Mouse (Mus musculus): Measurements from ENCODE around the gene Hoxc6.

The Hoxc6 gene

GRCm38 (mm10) chr15:102997939-102998355 is at the start of gene Hoxc6:
Hoxc6 (plus strand) TSS chr15:102998257.
- DNase-seq, result no peak

DNA sequence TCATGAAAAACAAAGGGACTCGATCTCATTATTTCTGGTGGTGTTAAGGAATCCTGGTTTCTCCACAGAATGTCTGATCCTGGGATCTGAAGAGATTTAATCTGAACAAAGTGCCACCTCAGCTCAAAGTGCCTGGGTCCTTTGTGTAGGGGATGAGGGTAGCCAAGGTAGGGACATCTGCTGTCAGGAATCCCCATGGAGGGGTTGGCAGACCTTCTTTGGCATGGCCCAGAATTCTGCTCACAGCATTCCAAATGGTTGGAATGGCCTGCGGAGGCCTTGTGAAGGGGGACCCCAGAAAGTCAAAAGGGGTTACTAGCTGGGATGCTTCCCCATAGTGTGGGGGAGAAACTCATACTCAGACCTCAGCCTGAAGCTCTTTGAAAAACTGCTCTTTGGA is 49.2 kb upstream of the Hoxc6 start:
- DNase-seq, result no peak

DNA sequence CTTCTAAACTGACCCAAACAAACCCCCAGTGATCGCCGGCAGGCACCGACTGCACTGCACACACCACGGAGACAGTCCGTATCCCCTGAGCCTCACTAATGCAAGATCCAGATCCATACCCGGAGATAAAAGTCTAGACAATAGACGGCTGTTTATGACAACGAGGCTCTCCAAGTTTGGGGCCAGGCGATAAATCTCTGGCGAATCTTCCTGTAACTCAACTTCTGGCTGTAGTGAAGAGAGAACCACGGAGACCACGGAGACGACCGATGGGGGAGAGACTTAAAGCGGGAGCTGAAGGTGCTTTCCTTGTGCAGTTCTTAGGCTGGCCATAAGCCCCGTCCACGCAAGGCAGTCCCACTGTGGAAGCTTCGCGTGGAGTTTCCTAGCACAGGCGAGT is 48.4 kb upstream of the Hoxc6 start:
- DNase-seq, result no peak

DNA sequence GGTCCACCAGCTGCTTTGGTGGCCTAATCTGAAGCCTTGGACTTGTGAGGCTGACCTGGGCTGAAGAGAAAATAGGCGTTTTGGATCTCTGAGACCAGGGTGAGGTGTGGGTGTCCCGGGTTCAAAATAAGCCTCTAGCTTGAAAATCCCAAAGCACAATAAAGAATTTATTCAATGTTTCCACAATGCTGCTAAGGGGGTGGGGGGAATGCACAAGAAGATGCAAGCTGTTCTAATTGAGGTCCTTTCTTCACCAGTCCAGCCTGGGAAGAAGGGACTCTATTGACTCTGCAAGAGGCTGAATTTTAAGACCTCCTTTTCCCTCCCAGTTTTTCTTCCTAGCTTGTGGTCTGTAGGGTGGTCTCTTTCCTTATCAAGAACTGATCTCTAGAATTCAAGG is 47.2 kb upstream of the Hoxc6 start:
- DNase-seq, result no peak

GRCm38 (mm10) chr15:102953561-102953960 is 44.5 kb upstream of the Hoxc6 start:
- no peak for DNase-seq

GRCm38 (mm10) chr15:102954192-102955006 is 43.7 kb upstream of the Hoxc6 start, which contains the start of gene Hoxc11:
Hoxc11 (plus strand) TSS chr15:102954427.
- DNase-seq, result no peak

- DNase-seq, result no peak
These were observed 43.1 kb upstream of the Hoxc6 start for GRCm38 (mm10) chr15:102955007-102955382.

DNA sequence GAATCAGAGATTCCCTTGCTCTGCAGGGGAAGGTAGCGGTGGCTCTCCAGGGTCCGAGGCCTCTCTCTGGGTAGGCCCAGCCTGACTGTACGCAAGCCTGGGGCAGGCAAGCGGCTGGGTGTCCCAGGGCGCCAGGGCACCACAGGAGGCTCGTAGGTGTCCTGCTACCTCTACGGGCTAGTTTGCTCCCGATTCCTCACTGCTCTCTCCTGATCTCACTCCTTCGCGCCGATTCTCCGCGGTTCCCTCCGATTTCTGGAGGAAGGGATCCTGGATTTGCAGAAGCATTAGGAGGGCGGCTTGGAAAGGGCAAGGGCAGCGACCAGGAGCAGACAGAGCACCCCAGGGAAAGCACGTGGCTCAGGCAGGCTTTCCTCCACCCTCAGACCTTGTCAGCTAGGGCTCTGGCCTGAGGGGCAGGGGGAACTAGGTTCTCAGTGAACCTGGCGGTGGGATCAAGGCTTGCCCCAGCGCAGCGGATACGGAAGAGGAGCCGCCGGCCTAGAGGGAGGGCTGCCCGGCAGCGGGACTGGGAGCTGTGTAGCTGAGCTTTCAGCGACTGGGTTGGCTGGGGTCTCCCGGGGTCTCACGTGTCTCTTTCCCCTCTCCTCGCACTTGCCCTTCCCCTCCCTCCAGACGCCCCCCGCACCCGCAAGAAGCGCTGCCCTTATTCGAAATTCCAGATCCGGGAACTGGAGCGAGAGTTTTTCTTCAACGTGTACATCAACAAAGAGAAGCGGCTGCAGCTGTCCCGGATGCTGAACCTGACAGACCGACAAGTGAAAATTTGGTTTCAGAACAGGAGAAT is 42.0 kb upstream of the Hoxc6 start:
- DNase-seq, result no peak

DNA sequence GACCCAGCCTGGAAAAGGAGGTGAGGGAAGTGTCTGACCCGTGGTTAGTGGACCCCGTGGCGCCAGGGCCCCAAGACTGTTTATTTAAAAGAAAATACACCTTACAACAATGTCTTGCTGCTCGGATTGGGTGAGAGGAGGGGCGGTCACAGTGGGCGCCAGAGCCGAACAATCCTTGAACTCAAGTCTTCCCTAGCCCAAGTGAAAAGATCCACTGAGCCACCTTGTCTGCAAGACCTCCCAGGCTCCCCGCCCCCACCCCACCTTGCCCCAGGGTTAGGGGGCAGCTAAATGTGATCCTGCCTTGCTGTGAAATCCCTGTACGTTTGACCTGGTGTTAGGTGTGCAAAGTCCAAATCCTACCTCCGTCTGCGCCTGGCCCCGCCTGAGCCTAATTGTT is 41.2 kb upstream of the Hoxc6 start:
- no peak for DNase-seq

DNA sequence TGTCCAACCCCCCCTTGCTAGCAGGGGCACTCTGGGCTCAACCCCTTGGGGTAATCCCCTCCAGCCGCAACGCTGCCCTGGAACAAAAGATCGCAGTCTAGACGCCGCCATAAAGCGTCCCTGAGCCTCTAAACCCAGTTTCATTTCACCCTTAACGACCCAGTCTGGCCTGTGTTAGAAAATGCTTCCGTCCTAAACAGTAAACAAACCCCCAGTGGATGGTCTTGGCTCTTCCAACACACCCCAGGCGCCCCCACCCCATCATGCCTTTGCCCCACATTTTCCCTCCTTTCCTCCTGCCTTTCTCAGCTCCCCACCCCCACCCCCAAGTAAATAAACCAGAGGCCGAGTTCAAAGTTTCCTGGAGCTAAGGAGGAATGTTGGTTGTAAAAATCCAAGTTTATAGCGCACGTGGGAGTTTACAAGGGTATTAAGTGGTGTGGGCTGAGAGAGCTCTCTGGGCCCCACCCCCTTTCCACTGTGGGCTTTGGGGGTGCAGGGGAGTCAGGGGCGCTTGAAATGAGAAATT is 38.3 kb upstream of the Hoxc6 start:
- DNase-seq, result no peak

- no peak for DNase-seq
These were observed 36.3 kb upstream of the Hoxc6 start for GRCm38 (mm10) chr15:102961728-102962127.

DNA sequence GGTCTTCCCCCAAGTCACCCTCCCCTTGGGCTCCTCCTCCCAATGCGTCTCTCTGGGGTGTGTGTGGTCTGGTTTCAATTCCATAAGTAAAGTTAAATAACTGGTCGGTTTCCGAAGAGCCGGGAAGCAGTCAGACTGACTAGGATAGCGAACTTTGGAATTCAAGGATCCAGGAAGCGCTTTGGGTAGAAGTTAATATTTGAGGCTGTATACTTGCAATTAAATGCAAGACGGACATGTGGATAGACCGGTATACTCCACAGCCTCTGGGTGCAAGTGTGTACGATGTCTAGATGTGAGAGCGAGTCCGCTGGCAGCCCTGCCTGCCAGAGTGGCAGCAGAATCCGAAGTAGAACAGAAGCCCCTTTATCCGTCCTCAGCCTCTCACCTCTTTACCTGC is 35.6 kb upstream of the Hoxc6 start:
- no peak for DNase-seq

GRCm38 (mm10) chr15:102963259-102963658 is 34.8 kb upstream of the Hoxc6 start:
- DNase-seq, result no peak

DNA sequence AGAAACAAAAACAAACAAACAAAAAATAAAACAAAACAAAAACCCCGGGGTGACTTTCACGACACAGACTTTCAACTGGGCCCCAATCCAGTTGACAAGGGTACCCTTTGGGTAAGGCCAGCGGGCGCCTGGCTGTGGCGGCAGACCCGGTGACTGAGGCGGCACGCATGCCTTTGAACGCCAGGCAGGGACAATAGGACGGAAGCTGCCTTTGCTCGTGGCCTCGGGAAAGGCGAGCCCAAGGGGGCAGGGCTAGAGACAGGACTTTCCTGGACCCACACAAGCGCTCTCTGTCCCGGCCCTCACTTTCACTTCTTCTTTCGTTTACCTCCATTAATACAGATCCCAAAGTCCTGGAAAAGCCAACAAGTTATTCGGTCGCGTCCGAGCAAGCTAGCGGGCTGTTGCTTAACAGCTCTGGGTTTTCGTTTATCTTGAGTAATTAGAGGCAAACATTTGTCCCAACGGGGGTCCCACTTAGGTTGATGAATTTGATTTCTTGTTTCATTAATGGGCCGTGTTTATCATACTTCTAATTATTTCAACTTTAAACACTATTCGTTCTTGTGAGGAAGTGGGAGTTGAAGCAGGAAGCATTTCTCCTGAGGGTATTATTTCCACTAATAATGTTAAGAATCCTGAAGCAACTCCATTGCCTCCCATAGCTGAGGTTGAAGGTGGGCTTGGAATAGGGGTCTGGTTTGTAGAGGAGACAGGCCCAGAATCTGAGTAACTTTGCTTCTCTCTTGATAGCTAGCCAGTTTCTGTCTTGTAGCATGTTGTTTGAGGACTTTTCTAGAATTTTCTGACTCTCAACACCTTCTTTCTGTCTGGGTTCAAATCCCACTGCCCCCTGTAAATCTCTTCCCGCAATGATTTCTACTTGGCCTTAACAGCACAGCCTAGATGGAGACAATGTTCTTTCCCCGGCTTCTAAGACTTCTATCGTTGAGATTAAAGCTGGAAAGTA is 34.1 kb upstream of the Hoxc6 start:
- DNase-seq, result no peak

- no peak for DNase-seq
These were observed 32.8 kb upstream of the Hoxc6 start for GRCm38 (mm10) chr15:102965003-102965891.

DNA sequence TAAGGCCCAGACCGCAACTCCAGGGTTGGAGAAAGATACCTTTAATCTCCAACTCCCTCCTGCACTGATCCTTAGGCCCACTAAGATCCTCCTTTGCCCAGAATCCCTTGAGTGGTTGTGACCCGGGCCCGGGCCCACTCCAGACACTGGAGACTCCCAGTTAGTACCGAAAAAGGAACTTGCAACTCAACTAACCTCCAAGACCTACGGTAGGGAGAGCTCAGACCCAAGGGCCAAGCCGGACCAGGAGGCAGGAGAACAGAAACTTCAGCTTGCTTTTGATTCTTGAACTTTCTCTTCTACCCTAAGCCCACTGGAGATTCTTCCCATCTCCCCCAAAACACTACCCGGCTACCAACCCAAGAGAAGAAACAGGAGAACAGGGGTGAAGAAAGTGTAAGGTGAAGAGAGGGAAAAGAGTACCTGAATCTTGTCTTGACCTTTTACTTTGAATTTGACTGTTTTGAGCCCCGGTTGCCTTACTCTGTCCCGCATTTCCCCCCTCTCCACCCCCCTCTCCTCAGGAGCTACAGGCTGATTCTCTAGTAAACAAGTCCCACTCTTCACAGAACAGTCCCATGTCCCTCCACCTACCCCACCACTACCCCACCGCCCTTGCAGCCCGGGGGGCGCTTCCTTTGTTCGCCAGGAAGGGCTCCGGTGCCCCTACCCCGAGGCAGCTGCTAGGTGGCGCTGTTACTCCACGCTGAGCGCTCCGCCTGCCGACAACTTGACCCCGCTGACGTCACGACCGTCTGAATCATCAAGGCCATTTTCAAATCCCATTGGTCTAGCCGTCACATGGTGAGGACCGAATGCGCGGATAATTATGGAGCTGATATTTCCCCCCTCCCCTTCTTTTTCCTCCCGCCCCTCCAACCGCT is 31.9 kb upstream of the Hoxc6 start:
- DNase-seq, result peak; percentile 69

DNA sequence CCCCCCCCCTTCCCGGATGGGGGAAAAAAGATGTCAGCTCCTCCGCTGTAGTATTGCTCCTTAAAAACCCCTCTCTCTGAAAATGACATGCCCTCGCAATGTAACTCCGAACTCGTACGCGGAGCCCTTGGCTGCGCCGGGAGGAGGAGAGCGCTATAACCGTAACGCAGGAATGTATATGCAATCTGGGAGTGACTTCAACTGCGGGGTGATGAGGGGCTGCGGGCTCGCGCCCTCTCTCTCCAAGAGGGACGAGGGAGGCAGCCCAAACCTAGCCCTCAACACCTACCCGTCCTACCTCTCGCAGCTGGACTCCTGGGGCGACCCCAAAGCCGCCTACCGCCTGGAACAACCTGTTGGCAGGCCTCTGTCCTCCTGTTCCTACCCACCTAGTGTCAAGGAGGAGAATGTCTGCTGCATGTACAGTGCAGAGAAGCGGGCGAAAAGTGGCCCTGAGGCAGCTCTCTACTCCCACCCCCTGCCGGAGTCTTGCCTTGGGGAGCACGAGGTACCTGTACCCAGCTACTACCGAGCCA is 31.2 kb upstream of the Hoxc6 start, which contains the start of gene Hoxc10:
TSS of gene Hoxc10 (plus strand) at position 21 of the 536 bp plus-strand sequence.
- DNase-seq, result no peak

- no peak for DNase-seq
These were observed 30.8 kb upstream of the Hoxc6 start, which contains the start of gene Hoxc5 for GRCm38 (mm10) chr15:102967312-102967510. Hoxc5 (plus strand) TSS chr15:102967443.

- DNase-seq, result no peak
These were observed 30.3 kb upstream of the Hoxc6 start for GRCm38 (mm10) chr15:102967511-102968397.

All from right cerebral cortex, postnatal 4 days (tissue).